Mouse (Mus musculus): ENCODE data around the gene Tmem178b. TPM values are rescaled to one million over a fixed set of nuclear protein-coding genes. Genes with fewer than 3 reads are reported as not detected.

The Tmem178b gene
- total RNA-seq, 2 experiments from 2014 or later, result 3.3 to 3.4 TPM

- no peak for DNase-seq
These were observed 44.7 kb downstream of the Tmem178b start for GRCm38 (mm10) chr6:39917729-39918128.

GRCm38 (mm10) chr6:39919011-39919709 lies 46.1 kb downstream of the Tmem178b start:
- no peak for DNase-seq

GRCm38 (mm10) chr6:39926442-39926841 lies 53.4 kb downstream of the Tmem178b start:
- no peak for DNase-seq

GRCm38 (mm10) chr6:39936590-39936989 lies 63.5 kb downstream of the Tmem178b start:
- no peak for DNase-seq

GRCm38 (mm10) chr6:39940920-39941319 lies 67.8 kb downstream of the Tmem178b start:
- DNase-seq, result no peak

GRCm38 (mm10) chr6:39944854-39945253 lies 71.8 kb downstream of the Tmem178b start:
- DNase-seq, result no peak

GRCm38 (mm10) chr6:39945670-39946440 lies 72.8 kb downstream of the Tmem178b start:
- DNase-seq, result no peak

- DNase-seq, result no peak
These were observed 73.5 kb downstream of the Tmem178b start for GRCm38 (mm10) chr6:39946601-39947000.

- no peak for DNase-seq
These were observed 80.9 kb downstream of the Tmem178b start for GRCm38 (mm10) chr6:39953951-39954350.

- DNase-seq, result no peak
These were observed 82.1 kb downstream of the Tmem178b start for GRCm38 (mm10) chr6:39955211-39955610.

- DNase-seq, result no peak
These were observed 91.5 kb downstream of the Tmem178b start for GRCm38 (mm10) chr6:39964606-39965005.

- no peak for DNase-seq
These were observed 97.2 kb downstream of the Tmem178b start for GRCm38 (mm10) chr6:39970281-39970680.

GRCm38 (mm10) chr6:39978942-39979341 lies 105.9 kb downstream of the Tmem178b start:
- DNase-seq, result no peak

- no peak for DNase-seq
These were observed 117.7 kb downstream of the Tmem178b start for GRCm38 (mm10) chr6:39990772-39991171.

GRCm38 (mm10) chr6:39991922-39992321 lies 118.9 kb downstream of the Tmem178b start:
- DNase-seq, result no peak

GRCm38 (mm10) chr6:40006006-40006765 lies 133.1 kb downstream of the Tmem178b start:
- DNase-seq, result no peak

GRCm38 (mm10) chr6:40008166-40008907 lies 135.3 kb downstream of the Tmem178b start:
- DNase-seq, result no peak

- DNase-seq, result no peak
These were observed 136.6 kb downstream of the Tmem178b start for GRCm38 (mm10) chr6:40009718-40010117.

GRCm38 (mm10) chr6:40011066-40011465 lies 138.0 kb downstream of the Tmem178b start:
- DNase-seq, result no peak

- DNase-seq, result no peak
These were observed 138.5 kb downstream of the Tmem178b start for GRCm38 (mm10) chr6:40011609-40012008.

GRCm38 (mm10) chr6:40013407-40013806 lies 140.3 kb downstream of the Tmem178b start:
- DNase-seq, result no peak

GRCm38 (mm10) chr6:40015185-40015584 lies 142.1 kb downstream of the Tmem178b start:
- DNase-seq, result no peak

Data from gastrocnemius, postnatal 25 days (tissue).